Mouse (Mus musculus) embryo, embryonic 10 days (tissue): ENCODE data around the gene Slc10a1.

ENCODE experiments used
- DNase-seq: peaks from one replicate; pipeline ENCODE4 v3.0.0-alpha.2; 2015; ENCODE audit warnings: low spot score

Gene Slc10a1

DNA sequence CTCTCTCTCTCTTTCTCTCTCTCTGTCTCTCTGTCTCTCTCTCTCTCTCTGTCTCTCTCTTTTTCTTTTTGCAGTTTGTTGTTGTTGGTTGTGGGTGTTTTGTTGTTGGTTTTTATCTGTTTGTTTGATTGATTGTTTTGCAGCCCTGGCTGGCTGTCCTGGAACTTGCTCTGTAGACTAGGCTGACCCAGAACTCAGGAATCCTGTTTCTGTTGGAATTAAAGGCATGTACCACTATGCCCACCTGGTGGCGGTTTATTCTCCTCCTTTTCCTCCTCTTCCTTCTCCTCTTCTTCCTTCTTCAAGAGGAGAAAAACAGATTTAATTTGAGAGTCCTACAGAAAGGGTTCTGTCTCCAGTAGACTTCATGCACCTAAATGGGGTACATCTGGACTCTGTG is 41.0 kb downstream of the Slc10a1 start:
- DNase-seq = no peak

DNA sequence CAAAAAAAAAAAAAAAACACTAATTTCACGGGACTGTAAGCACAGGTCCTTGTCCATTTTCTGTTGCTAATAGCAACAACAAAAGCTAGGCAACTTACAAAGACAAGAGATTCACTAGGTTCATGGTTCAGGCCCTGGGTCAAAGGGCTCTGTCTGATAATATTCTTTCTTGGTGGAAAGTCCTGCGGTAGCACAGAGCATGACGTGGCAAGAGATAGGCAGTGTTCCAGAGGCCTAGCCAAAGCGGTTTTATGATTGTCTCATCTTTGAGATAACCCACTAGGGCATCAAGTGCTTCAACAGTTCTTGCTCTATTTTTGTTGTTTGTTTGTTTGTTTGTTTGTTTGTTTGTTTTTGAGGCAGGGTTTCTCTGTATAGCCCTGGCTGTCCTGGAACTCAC is 42.0 kb downstream of the Slc10a1 start:
- DNase-seq = no peak

DNA sequence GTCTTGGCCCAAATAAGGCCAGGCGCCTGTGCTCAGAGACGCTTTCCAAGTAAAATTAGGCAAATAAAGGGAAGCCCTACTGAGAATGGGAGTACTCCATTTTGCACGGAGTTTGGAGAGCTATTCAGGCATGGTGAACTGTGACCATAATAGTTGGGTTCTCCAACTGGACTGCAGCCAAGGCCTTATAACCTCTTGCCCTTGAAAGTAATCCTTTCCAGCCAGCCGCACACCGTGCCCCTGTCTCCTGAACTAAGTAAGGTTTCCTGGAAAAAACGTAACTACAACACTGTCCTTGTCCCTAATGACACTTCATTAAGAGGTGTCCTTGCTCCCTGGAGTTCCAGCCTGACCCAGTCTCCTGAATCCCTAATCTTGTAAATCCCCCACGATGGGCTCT is 42.6 kb downstream of the Slc10a1 start:
- DNase-seq = no peak

DNA sequence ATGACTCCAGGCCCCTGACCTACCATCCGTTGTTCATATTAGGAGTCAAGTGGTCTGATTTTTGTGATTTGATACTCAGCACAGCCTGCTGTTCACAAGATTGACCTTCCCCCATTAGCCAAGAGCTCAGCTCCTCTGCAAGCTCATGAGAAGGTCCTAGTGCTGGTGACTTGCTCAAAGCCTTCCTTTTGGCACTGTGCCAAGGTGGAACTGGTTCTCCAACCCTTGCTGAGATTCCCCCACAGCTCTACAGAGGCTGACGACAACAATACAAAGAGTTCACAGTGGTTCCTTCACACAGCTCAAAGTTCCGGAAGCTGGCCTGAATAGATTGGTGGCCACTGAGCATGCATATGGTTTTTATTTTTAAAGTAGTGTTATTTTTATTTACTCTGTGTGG is 44.3 kb downstream of the Slc10a1 start:
- DNase-seq = no peak

DNA sequence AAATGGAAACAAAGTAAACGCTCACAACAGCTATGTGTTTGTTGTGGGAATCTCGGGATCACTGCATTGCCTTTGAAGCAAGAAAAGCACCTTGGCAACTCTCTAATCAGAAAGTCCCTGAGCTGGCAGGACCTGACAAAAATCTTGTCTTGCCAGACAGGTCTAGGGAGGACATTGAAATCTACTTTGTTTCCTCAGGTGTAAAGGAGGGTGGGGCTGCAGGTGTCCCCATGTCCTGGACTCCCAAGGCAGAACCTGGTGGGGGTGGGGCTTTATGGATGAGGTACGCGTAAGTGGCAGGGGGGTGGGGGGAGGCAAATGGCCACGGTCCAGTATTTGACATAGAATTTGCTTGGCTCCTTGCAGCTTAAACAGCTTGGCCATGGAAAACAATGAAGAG is 44.9 kb downstream of the Slc10a1 start:
- DNase-seq = no peak

DNA sequence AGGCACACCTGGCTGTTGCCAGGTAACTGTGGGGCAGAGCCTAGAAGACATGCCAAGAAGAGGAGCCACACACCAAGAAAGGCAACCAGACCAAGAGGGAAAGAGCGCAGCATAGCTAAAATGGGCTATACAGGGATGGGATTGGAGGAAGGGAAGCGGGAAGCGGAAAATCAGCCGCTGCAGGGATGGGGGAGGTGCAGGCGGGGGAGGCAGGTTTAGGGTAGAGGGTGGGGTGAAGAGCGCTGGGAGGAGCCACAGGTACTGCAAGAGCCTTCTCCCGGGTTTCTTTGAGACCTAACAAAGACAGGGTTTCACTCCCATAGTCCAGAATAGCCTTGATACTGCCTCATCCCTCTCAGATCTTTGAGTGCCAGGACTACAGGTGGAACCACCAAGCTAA is 45.6 kb downstream of the Slc10a1 start:
- no peak for DNase-seq

DNA sequence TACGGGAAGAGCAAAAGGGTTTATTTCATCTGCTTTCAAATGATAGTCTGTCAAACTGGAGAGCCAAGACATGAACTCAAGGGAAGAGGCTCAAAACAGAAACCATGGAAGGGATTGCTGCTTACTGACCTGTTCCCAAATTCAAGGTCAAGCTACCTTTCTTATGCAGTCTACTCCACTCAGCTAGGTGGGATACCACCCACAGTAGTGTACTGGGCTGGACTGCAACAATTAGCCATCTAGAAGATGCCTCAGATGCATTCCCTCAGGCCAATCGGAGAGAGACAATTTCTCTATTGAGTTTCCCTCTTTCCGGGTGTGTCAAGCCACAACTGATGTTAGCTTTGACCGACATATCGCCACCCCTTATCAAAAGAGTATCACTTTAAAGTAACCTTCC is 47.2 kb downstream of the Slc10a1 start:
- no peak for DNase-seq

DNA sequence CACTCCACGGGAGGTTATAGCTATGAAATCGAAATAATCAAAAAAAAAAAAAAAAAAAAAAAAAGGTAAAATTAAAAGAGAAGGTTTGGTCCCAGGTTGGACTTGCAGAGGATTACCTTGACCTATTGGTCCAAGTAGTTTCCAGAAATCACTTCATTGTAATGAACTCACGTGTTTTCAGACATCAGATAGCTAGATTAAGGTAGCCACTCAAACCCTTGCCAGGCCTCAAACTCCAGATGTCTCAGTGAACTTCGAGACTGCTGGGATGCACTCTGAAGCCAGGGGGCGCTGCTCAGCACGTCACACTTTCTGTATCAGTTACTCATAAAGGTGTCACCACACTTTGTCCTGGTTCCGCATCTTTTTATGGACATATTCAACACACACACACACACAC is 50.7 kb downstream of the Slc10a1 start:
- peak; percentile 42 for DNase-seq

DNA sequence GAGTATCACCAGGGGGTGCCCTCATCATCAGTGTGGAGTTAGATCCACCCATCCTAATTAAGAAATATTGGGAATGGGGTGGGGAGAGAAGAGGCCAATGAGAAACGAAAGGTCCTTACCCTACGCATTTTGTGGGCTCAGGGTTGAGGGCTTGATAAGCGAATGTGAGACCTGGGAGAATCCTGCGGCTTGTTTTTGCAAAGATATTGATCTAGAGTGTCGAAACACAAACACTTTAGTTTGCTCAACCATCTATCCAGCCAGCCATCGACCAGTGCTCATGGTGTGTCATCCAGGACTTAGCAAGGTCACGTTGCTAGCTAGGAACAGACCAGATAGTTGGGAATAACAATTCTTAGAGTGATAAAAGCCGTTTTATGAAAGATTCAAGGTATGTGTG is 58.9 kb downstream of the Slc10a1 start:
- no peak for DNase-seq
